Mouse (Mus musculus): ENCODE measurements at regions not wholly inside any gene's neighbourhood (a gene's known extent, or its start where the extent isn't known, plus 50 kb on each side); places are given as distances from the start of the nearest gene placed in this dataset.

DNA sequence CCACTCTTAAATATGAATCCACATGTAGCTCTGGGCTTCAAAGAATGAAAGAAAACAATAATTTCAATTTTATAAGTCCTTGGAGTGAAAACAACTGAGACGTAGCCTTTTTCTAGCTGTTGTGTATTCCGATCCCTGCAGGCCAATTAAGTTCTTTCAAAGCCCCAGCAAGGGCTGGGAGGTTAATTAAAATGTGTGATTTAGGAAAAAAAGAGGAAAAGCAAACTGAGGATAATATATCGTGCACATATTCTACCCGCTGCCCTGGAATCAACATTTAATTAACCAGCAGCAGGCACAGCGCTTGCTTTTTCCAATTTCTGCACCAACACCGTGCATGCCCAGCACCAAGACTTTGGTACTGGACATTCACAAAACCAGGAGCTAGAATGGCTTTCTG lies 167.0 kb downstream of the Nectin3 start:
- DNase-seq (ENCODE audit: low spot score) (peak; percentile 57), ATAC-seq (no peak)
- H3K4me3 ChIP-seq (ENCODE audit: low read depth, low read length), result no peak overlapping the region
- H3K9me3 ChIP-seq (replicated peaks; ENCODE audit: control insufficient read depth, low read length), result no peaks in the 10 kb centered on the region
- H3K27ac ChIP-seq (ENCODE audit: low read depth, low read length), result no peak overlapping the region
- H3K36me3 ChIP-seq (ENCODE audit: control insufficient read depth, insufficient read depth, low read length), result no peaks in the 10 kb centered on the region
- no peaks in the 10 kb centered on the region for H3K27me3 ChIP-seq (replicated peaks; ENCODE audit: control insufficient read depth, insufficient read depth, low read length)
- WGBS, result 24% methylated on average over 6 of the region's 6 CpGs
- H3K4me2 ChIP-seq (ENCODE audit: low read length), result no peak overlapping the region
- no peak overlapping the region for H3K9ac ChIP-seq (ENCODE audit: low read length)
- H3K4me1 ChIP-seq (ENCODE audit: control insufficient read depth, insufficient read depth, low read length), result 0 out of 2 replicates have a peak, but pooled peaks cover 2% of the 10 kb centered on the region

DNA sequence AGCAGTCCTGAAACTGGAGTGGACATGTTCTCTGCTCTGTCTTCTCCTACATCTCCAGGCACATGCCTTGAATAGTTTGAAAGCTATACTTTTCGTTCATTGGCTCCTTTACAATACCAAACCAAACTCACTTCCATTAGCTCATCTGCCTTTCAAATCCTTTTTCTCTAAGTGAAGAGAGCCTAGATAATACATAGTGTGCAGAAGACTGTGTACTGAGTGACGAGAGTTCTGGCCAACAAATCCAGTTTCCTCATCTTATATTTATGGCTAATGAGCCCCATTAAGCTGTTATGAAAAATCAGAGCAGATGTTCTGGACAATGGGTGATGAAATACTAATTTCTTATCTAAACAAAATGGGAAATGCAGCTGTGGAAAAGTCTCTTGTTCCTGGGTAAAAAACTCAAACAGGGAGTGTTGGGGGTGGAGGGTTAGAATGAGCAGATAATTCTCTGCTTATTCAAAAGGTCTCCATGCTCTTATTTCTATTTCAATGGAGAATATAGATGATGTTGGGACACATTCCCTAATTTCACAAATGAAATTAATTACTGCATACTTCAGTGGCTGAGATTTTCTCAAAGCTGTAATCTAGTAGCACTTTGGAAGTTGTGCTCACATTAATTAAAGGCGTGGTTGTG lies 144.3 kb upstream of the Gm4737 start:
- Histone ChIP-seq H3K4me2 (ENCODE audit: low read length) (no peak overlapping the region), H3K9me3 (replicated peaks; ENCODE audit: control insufficient read depth, low read length) (no peaks in the 10 kb centered on the region), H3K4me3 (ENCODE audit: low read depth, low read length) (no peak overlapping the region), H3K9ac (ENCODE audit: low read length) (no peak overlapping the region), H3K4me1 (ENCODE audit: control insufficient read depth, insufficient read depth, low read length) (no peaks in the 10 kb centered on the region), H3K36me3 (ENCODE audit: control insufficient read depth, insufficient read depth, low read length) (no peaks in the 10 kb centered on the region), H3K27ac (ENCODE audit: low read depth, low read length) (no peak overlapping the region), H3K27me3 (replicated peaks; ENCODE audit: control insufficient read depth, insufficient read depth, low read length) (no peaks in the 10 kb centered on the region)
- ATAC-seq (peak; percentile 54; the same call in 1 of the 2 replicates), DNase-seq (ENCODE audit: low spot score) (peak; percentile 30)
- WGBS, result 73% methylated on average over 3 of the region's 3 CpGs

DNA sequence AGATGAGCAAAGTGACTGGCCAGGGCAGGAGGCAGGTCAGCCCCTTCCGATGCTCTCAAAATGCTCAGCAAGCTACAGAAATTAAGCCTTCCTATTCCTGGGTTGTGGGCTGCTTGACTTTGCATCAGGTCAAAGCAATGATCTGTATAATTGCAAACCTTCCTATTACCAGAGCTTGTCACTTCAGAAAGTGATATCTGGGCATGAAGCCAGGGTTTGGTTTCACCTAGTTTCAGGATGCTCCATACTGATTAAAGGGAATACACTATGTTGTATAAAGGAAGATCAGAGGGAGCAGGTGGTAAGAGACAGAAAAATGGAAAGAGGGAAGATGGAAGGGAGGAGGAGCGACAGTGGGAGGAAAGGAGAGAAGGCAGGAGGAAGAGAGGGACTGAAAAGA lies 142.3 kb upstream of the Gm4737 start:
- H3K36me3 ChIP-seq (ENCODE audit: control insufficient read depth, insufficient read depth, low read length), result no peaks in the 10 kb centered on the region
- H3K4me1 ChIP-seq (ENCODE audit: control insufficient read depth, insufficient read depth, low read length), result no peaks in the 10 kb centered on the region
- WGBS, result 71% methylated on average over 2 of the region's 2 CpGs
- H3K27ac ChIP-seq (ENCODE audit: low read depth, low read length), result no peak overlapping the region
- no peak overlapping the region for H3K9ac ChIP-seq (ENCODE audit: low read length)
- DNase-seq (ENCODE audit: low spot score) (peak; percentile 38), ATAC-seq (no peak)
- H3K9me3 ChIP-seq (replicated peaks; ENCODE audit: control insufficient read depth, low read length), result no peaks in the 10 kb centered on the region
- no peaks in the 10 kb centered on the region for H3K27me3 ChIP-seq (replicated peaks; ENCODE audit: control insufficient read depth, insufficient read depth, low read length)
- H3K4me2 ChIP-seq (ENCODE audit: low read length), result no peak overlapping the region
- no peak overlapping the region for H3K4me3 ChIP-seq (ENCODE audit: low read depth, low read length)

DNA sequence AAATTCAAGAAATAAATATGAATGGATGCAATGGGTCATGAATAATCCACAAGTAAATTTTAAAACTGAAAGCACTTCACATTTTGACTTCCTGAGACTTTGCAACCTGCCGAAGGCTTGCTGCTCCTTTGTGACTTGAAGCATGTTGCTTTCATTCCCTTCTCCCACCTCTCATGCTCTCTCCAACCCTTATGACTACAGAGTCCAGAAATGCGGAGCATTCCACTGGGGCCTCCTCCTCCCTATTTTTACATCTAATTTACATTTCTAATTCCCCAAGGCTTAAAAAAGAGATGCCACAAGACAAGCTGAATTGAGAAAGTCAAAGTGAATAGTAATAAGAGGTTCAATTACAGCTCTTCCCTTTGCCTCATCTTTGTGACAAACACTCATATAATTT lies 141.5 kb upstream of the Gm4737 start:
- 0 out of 2 replicates have a peak, but pooled peaks cover 3% of the 10 kb centered on the region for H3K4me1 ChIP-seq (ENCODE audit: control insufficient read depth, insufficient read depth, low read length)
- H3K9ac ChIP-seq (ENCODE audit: low read length), result no peak overlapping the region
- H3K4me2 ChIP-seq (ENCODE audit: low read length), result no peak overlapping the region
- ATAC-seq, result peak; percentile 37; the same call in 1 of the 2 replicates
- H3K36me3 ChIP-seq (ENCODE audit: control insufficient read depth, insufficient read depth, low read length), result no peaks in the 10 kb centered on the region
- no peaks in the 10 kb centered on the region for H3K27me3 ChIP-seq (replicated peaks; ENCODE audit: control insufficient read depth, insufficient read depth, low read length)
- H3K4me3 ChIP-seq (ENCODE audit: low read depth, low read length), result no peak overlapping the region
- 30% methylated on average over 2 of the region's 2 CpGs for WGBS
- H3K27ac ChIP-seq (ENCODE audit: low read depth, low read length), result no peak overlapping the region
- no peaks in the 10 kb centered on the region for H3K9me3 ChIP-seq (replicated peaks; ENCODE audit: control insufficient read depth, low read length)
- peak; percentile 16 for DNase-seq (ENCODE audit: low spot score)

DNA sequence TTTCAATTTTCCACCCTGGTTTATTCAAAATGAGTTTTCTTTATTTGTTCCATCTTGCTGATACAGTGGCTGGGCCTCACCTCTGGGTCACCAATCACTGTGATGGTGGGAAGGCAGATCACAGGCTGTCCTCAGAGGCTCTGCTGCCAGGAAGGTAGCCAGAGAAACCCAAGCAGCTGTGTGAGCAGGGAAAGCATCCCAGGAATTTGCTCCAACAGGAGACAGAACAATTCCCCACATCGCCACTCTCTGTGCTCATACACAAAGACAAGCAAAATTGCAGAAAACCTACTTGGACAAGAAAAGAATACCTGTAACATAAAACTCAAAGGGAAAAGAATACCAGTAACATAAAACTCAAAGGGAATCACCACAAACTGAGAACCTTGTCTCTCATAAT lies 139.0 kb upstream of the Gm4737 start:
- Histone ChIP-seq H3K9me3 (replicated peaks; ENCODE audit: control insufficient read depth, low read length) (no peaks in the 10 kb centered on the region), H3K36me3 (ENCODE audit: control insufficient read depth, insufficient read depth, low read length) (no peaks in the 10 kb centered on the region), H3K4me3 (ENCODE audit: low read depth, low read length) (no peak overlapping the region), H3K4me2 (ENCODE audit: low read length) (no peak overlapping the region), H3K9ac (ENCODE audit: low read length) (no peak overlapping the region), H3K27me3 (replicated peaks; ENCODE audit: control insufficient read depth, insufficient read depth, low read length) (no peaks in the 10 kb centered on the region), H3K4me1 (ENCODE audit: control insufficient read depth, insufficient read depth, low read length) (peaks cover 9% of the 10 kb centered on the region), H3K27ac (ENCODE audit: low read depth, low read length) (no peak overlapping the region)
- ATAC-seq (no peak), DNase-seq (ENCODE audit: low spot score) (no peak)
- 7% methylated on average over 1 of the region's 1 CpGs for WGBS

DNA sequence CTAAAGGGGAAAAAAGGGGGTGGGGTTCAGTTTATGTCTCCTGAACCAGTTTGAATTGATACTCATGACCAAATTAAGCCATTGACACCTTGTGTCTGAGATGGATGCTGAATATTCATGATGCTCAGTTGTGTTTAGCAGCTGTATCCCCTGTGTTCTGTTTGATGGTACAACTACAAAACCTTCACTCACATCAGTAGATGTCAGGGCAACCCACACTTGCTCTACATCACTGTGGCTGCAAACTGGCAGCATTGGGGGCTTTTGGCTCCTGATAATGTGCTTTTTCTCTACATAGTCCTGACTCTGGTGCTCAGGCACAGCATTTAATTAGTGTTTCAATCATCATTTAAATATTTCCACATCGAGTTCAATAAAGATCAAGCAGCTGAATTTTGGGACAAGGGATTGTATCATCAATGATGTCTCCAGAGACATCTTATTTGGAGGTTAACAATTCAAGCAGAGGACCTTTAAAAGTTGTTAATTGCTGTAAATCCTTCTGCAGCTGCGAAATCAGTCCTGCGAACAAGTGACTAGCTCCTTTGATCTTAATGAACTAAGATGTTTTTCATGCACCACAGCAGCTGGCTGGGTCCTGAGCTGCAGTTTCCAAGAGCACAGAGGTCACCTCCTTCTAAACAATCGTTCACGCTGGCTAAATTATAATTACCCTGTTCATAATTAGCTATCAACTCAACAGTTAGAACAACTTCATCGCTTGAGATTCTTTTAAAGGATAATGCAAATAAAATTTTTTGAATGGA lies 136.4 kb upstream of the Gm4737 start:
- H3K4me3 ChIP-seq (ENCODE audit: low read depth, low read length), result no peak overlapping the region
- 10% methylated on average over 6 of the region's 6 CpGs for WGBS
- DNase-seq (ENCODE audit: low spot score), result peak; percentile 32

DNA sequence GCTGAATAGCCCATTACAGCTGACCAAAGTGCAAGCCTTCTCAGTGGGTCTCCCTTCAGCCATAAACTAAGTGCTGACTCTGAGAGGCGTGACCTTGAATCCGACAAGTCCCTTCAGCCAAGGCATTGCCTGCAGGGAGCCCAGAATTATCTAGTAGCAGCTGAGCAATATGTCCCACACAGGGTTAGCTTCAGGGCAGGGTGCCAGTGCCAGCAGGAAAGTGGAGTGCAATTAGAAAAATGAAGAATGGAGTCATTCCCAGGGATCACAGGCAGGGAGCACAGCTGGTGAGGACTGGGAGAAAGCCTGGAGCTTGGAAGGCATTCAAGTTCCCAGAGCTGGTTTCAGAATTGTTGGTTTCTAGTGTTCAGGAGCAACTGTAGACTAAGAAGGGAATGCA lies 135.3 kb upstream of the Gm4737 start:
- H3K9ac ChIP-seq (ENCODE audit: low read length), result no peak overlapping the region
- H3K27me3 ChIP-seq (replicated peaks; ENCODE audit: control insufficient read depth, insufficient read depth, low read length), result no peaks in the 10 kb centered on the region
- H3K27ac ChIP-seq (ENCODE audit: low read depth, low read length), result no peak overlapping the region
- peak; percentile 80 for DNase-seq (ENCODE audit: low spot score)
- peaks cover 9% of the 10 kb centered on the region for H3K4me1 ChIP-seq (ENCODE audit: control insufficient read depth, insufficient read depth, low read length)
- H3K9me3 ChIP-seq (replicated peaks; ENCODE audit: control insufficient read depth, low read length), result no peaks in the 10 kb centered on the region
- WGBS, result 45% methylated on average over 2 of the region's 2 CpGs
- H3K36me3 ChIP-seq (ENCODE audit: control insufficient read depth, insufficient read depth, low read length), result no peaks in the 10 kb centered on the region
- H3K4me2 ChIP-seq (ENCODE audit: low read length), result no peak overlapping the region
- H3K4me3 ChIP-seq (ENCODE audit: low read depth, low read length), result no peak overlapping the region
- peak; percentile 78 for ATAC-seq

More for the DNA sequence above, 136.4 kb upstream of the Gm4737 start:
- no peaks in the 10 kb centered on the region for H3K9me3 ChIP-seq (replicated peaks; ENCODE audit: control insufficient read depth, low read length)
- H3K36me3 ChIP-seq (ENCODE audit: control insufficient read depth, insufficient read depth, low read length), result no peaks in the 10 kb centered on the region
- H3K4me2 ChIP-seq (ENCODE audit: low read length), result no peak overlapping the region
- no peaks in the 10 kb centered on the region for H3K27me3 ChIP-seq (replicated peaks; ENCODE audit: control insufficient read depth, insufficient read depth, low read length)
- no peak overlapping the region for H3K9ac ChIP-seq (ENCODE audit: low read length)
- peaks cover 9% of the 10 kb centered on the region for H3K4me1 ChIP-seq (ENCODE audit: control insufficient read depth, insufficient read depth, low read length)
- no peak overlapping the region for H3K27ac ChIP-seq (ENCODE audit: low read depth, low read length)
- peak; percentile 10; the same call in 1 of the 2 replicates for ATAC-seq

DNA sequence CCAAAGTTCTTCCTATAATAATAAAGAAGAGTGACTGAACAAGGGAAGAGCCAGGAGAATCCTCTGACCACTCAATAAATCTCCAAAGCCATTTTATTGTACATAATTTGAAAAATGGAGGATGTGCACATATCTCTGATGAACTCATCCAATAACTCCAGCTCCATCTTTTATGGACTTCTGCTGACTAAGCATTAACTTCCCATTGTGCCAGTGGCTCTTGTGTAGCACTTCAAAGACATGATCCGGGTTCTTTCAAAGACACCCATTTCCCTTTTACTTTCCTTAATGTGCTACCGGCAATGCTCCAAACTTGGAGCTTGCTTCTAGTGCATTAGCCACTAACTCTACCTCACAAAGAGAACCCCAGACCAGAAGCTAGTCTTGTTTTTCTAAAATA lies 112.7 kb upstream of the Gm4737 start:
- ATAC-seq, result no peak
- 85% methylated on average over 2 of the region's 2 CpGs for WGBS
- no peaks in the 10 kb centered on the region for H3K36me3 ChIP-seq (ENCODE audit: control insufficient read depth, insufficient read depth, low read length)
- H3K27me3 ChIP-seq (replicated peaks; ENCODE audit: control insufficient read depth, insufficient read depth, low read length), result no peaks in the 10 kb centered on the region
- H3K4me2 ChIP-seq (ENCODE audit: low read length), result no peak overlapping the region
- H3K4me1 ChIP-seq (ENCODE audit: control insufficient read depth, insufficient read depth, low read length), result no peaks in the 10 kb centered on the region
- H3K9ac ChIP-seq (ENCODE audit: low read length), result no peak overlapping the region
- no peak for DNase-seq (ENCODE audit: low spot score)
- H3K27ac ChIP-seq (ENCODE audit: low read depth, low read length), result no peak overlapping the region
- H3K9me3 ChIP-seq (replicated peaks; ENCODE audit: control insufficient read depth, low read length), result no peaks in the 10 kb centered on the region
- H3K4me3 ChIP-seq (ENCODE audit: low read depth, low read length), result no peak overlapping the region

DNA sequence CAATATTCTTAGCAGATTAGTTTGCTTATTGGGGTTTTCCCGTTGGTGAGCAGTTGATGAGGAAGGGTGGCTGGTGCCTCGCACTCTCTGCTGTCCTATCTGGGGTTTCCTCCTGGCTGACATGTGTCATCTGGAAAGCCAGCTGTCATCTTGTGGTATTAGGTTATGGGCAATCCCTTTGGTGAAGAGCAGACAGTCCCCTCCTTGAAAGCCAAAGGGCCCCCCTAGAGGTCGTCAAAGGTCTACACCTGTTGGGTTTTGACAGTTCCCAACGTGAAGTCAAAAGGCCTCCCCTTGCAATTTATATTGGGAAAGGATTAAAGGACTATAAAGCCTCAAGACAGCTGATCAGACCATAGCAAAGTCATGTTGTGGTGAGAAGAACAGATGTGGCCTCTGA lies 96.8 kb upstream of the Gm4737 start:
- DNase-seq (ENCODE audit: low spot score), result no peak
- Histone ChIP-seq H3K27me3 (replicated peaks; ENCODE audit: control insufficient read depth, insufficient read depth, low read length) (no peaks in the 10 kb centered on the region), H3K4me3 (ENCODE audit: low read depth, low read length) (no peak overlapping the region), H3K36me3 (ENCODE audit: control insufficient read depth, insufficient read depth, low read length) (no peaks in the 10 kb centered on the region), H3K27ac (ENCODE audit: low read depth, low read length) (no peak overlapping the region), H3K4me2 (ENCODE audit: low read length) (no peak overlapping the region), H3K4me1 (ENCODE audit: control insufficient read depth, insufficient read depth, low read length) (no peaks in the 10 kb centered on the region), H3K9ac (ENCODE audit: low read length) (no peak overlapping the region), H3K9me3 (replicated peaks; ENCODE audit: control insufficient read depth, low read length) (no peaks in the 10 kb centered on the region)
- ATAC-seq, result no peak
- 77% methylated on average over 4 of the region's 4 CpGs for WGBS

Data from forebrain, embryonic 14.5 days (tissue).